Mouse (Mus musculus) right cerebral cortex, postnatal 25 days (tissue): ENCODE results near the gene Btbd3.

Source experiments
- DNase-seq: peaks from one replicate; pipeline ENCODE4 v3.0.0; 2022

Gene Btbd3

GRCm38 (mm10) chr2:138256411-138256810 lies at the start of gene Btbd3:
Gene Btbd3, plus strand, starts transcription at chr2:138256565.
- peak; percentile 94 for DNase-seq

DNA sequence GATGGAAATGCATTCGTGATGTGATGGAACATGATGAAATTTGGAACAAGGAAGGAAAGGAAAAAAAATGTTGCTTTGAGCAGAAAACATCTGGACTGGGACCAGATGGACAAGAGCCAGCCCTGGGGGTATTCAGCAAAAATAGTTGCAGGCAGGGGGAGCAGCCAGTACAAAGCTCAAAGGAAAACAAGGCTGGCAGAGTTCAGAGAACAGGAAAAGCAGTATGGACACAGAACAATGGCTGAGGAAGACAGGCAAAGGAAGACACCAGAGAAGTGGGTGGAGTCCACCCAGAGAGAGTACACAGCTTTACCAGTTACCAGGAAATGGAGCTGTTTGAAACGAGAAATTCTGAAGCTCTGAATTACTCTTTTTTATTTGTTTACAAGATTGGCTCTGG lies 40.8 kb upstream of the Btbd3 start:
- no peak for DNase-seq

DNA sequence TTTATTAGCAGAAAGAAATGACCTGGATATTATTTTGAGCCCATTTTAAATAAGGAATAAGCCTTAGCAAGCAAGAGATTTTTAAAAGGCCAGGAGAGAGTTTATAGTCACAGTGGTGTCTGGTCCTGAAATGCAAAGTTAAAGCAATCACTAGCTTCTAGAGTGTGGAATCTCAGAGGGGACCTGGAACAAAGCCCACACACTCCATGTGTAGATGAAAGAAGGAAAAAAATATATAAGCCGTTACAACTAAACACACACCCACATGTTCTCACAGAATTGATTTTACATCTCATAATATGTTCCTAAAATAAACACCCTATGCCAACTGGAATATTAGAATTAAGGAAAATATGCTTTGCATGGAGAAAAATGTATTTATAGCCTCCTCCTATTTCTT lies 36.1 kb upstream of the Btbd3 start:
- DNase-seq: no peak

DNA sequence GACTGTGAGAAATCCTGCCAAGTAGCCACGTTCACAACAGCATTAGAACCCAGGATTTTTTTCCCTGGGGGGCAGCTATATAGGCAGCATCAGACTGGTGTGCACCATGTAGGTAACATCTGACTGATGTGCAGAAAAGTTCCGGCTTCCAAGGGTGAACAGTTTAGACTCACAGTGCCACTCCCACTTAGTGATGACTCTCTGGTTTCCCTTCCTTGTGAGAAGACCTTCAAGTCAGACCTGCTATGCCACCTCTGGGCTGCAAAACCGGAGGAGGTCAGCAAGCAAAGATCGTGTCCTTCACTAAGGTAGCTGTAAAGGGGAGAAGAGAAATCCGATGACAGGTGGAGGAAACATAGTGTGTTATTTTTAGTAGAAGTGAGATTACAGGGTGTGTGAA lies 24.1 kb upstream of the Btbd3 start:
- DNase-seq: no peak

DNA sequence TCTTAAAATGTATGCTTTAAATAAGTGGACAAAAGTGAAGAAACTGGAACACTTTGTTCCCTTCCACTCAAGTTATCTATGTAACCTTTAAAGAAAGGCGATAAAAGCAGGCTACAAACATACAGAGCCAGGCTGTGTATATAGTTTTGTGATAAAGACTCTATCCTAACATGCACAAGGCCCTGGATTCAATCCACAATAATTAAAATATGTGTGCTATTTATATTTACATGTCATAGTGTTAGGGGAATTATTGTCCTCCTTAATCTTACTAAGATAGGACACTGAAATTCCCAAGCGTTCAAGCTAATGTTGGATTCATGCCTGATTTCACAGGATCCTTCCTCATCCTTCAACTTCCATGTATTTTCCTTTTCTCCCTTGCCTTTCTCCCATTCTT lies 20.2 kb upstream of the Btbd3 start:
- no peak for DNase-seq

DNA sequence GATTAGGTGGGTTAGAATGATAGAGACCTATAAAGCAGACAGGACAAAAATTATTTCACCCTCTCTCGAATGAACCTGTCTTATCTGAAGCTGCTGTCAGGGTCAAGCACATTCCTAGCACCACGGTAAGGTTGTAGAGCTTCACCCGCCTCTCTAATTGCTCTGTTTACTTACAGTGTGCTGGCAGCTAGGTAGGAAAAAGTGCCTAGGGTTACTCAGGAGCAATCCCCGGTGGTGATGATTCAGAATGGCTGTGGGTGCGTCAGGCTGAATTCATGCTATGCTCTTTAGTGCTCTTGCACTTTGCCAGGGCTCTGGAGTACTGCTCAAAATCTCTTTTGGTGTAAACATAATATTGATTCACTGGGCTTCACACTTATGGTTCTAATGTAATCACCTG lies 13.9 kb upstream of the Btbd3 start:
- no peak for DNase-seq

DNA sequence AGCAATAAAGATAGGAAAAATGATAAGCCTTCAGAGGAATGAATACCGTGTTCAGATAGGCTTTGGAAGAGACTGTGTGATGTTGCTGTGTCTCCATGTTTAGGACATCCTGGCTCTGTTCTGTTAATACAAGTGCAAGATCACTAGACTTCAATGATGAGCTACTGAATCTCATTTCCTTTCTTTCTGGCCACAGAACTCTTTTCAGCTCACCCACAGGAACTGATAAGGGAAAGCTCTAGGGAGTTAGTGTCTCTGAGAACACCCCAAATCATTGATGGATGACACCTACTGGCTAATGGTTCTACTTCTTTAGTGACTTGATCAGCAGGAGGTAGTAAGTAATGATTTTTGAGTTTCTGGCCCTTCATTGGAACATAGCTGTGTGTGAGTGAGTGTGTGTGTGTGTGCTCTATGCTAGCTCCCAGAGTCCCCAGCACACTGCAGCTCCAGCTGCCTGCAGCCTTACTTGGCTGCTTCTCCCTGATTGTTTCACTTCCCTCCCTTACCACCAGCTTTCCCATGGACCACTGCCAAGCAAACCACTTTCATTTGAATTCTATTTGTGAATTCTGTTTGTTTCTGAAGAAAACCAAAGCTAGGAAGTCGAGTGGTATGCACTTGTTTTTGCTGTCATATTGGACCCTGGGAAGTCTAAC lies 10.6 kb upstream of the Btbd3 start:
- peak; percentile 32 for DNase-seq

GRCm38 (mm10) chr2:138247986-138248385 lies 8.4 kb upstream of the Btbd3 start:
- no peak for DNase-seq

GRCm38 (mm10) chr2:138256851-138257471 lies 596 bp downstream of the Btbd3 start:
- DNase-seq: peak; percentile 19

GRCm38 (mm10) chr2:138257692-138258315 lies 1.4 kb downstream of the Btbd3 start:
- DNase-seq: no peak

GRCm38 (mm10) chr2:138261140-138261539 lies 4.8 kb downstream of the Btbd3 start:
- DNase-seq: no peak

GRCm38 (mm10) chr2:138262885-138263284 lies 6.5 kb downstream of the Btbd3 start:
- DNase-seq: no peak

GRCm38 (mm10) chr2:138265356-138266005 lies 9.1 kb downstream of the Btbd3 start:
- no peak for DNase-seq

GRCm38 (mm10) chr2:138266679-138267078 lies 10.3 kb downstream of the Btbd3 start:
- no peak for DNase-seq

GRCm38 (mm10) chr2:138267852-138268513 lies 11.6 kb downstream of the Btbd3 start:
- DNase-seq: no peak

- DNase-seq: no peak
These were observed 13.0 kb downstream of the Btbd3 start for GRCm38 (mm10) chr2:138269330-138269729.

DNA sequence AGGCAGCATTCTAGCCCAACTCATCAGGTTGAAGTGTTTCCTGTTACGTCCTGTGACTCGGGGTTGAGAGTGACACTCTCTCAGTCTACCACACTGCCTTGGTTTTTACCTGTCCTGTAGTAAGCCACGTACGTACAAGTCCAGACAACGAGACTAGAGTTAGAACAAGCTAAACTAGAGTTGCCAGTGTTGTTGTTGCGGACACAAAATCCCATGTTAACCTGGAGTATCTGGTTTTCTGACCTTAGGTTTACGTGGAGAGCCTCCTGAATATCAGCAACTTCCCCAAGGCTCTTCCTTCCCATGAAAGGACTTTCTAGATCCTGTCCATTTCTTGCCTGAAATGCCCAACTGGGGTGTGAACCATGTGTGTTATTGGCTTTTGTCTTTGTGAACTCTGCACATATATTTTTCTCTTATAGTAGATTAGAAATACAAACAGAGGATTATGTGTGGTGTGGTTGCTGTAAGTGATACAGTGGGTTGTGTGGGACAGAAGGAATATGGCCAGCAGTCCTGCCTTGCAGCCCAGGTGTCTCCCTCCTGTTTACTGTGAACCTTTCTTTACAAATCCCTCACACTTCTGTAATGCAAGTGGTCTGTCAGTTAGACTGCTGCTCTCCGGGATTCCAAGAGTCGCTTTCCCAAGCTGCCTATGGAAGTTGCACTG lies 17.2 kb downstream of the Btbd3 start:
- DNase-seq: no peak

DNA sequence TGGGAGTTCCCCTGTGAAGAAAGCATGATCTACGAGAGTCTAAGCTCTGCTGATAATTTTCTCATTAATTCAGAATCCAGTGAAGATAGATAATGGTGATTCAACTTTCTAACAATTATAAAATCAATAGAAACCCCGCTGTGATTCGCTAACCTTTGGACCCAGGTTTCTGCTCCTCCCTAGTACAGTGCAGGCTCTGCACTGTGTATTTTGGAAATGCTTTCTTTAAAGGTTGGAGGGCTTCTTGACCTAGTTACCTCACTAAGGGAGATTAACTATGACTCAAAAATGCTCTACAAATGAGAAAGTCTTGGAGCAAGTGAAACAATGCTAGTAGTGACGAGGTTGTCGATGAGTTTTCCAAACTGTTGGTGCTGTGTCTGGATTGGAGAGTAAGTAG lies 17.7 kb downstream of the Btbd3 start:
- DNase-seq: no peak

DNA sequence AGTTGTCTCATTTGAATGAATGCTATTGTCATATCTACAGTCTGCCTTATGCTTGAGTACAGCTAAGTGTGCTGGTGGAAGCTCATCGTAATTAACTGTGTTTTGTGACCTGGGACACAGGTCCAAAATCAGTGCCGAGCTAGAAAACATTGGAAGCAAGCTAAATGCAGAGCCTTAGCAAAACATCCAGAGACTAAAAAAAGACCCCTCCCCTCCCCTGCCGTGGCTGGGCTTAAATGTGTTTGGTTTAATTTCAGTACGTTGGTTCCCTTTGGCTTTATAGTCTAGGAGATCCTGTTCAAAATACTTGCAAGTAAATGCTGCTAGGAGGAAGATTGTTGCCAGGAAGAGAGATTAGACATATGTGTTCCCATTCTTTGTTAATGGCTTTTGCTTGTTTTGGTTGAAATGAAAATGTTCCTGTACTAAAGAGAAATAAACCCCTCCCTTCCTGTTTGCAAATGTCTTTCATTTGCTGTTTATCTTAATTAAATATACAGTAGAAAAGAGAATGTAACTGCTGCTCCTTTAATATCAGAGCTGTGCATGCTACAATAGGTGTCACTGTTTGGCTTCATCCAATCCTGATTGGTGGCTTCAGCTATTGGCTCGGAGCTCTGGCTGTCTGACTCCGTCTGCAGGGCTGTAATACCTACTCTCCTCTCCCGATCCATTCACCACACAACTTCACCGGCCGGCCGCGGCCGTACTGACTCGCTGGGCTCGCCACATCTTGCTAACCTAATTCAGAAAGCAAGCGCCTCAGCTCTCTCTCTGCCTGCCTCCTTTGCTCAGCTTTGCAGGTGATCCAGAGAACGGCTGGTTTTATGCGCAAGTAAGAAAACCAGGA lies 21.7 kb downstream of the Btbd3 start:
- peak; percentile 76 for DNase-seq

DNA sequence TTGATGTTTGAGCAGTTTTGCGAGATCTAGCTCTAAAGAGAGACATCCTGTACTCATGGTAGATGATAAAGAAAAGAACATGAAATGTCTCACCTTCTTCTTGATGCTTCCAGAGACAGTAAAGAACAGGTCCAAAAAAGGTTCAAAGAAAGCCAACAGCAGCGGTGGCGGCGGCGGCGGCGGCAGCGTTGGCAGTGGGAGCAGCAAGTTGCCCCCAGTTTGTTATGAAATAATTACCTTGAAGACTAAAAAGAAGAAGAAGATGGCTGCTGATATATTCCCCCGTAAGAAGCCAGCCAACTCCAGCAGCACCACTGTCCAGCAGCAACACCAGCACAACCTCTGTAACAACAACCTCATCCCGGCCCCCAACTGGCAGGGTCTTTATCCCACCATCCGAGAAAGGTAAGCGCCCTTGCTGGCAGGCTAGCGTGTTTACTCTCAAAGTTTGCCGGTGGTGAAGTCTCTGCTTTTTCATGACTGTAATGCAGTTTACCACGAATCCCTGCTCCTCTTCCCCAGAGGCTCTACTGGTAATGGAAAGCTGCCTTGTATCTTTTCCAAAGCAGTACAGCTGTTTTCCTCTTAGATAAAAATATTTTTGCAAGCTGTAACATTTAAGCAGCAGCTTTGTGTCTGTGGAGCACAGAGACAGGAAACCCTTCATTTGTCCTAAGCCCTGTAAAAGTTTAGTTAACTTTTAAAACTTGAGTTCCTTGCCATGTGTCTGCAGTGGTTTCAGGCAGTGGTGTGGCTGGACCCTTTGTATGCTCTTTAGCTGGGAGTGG lies 22.7 kb downstream of the Btbd3 start:
- DNase-seq: no peak

DNA sequence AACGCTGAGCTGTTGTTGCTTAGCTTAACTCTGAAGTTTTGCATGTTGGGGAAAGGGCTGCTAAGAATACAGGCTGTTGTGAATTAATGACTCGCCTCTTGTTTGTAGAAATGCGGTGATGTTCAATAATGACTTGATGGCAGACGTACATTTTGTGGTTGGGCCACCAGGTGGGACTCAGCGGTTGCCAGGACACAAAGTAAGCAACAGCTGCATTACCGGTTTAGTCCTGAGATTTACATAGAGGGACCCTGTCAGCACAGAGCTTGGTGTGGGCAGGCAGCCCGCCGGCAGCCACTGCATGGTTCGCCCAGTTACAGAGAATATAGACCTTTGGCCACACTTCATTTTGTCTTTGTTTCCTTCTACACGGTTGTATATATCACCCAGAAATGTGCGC lies 23.3 kb downstream of the Btbd3 start:
- no peak for DNase-seq
